Mouse (Mus musculus) kidney, adult 2 months (tissue): Measurements from ENCODE around the gene Mlh3.

Experiments used
- CTCF ChIP-seq: fragments of 200-500 bp; conservative IDR thresholded peaks from 2 replicates; pipeline ENCODE4 v1.5.1; 2011; ENCODE audit warnings: low read depth, mild to moderate bottlenecking, control low read depth, low read length, moderate library complexity, mixed read lengths; ENCODE audit not compliant: insufficient read depth, insufficient read length
- POLR2A ChIP-seq: fragments of 200-500 bp; IDR thresholded peaks from one replicate; pipeline ENCODE4 v1.6.1; 2011; ENCODE audit warnings: low read depth, low read length, control low read depth

GRCm38 (mm10) chr12:85185810-85186209 is 84.6 kb downstream of the Mlh3 start:
- TF ChIP-seq POLR2A (no peak), CTCF (no peak)
